Mouse (Mus musculus): ENCODE measurements at regions not wholly inside any gene's neighbourhood (a gene's known extent, or its start where the extent isn't known, plus 50 kb on each side); places are given as distances from the start of the nearest gene placed in this dataset.

DNA sequence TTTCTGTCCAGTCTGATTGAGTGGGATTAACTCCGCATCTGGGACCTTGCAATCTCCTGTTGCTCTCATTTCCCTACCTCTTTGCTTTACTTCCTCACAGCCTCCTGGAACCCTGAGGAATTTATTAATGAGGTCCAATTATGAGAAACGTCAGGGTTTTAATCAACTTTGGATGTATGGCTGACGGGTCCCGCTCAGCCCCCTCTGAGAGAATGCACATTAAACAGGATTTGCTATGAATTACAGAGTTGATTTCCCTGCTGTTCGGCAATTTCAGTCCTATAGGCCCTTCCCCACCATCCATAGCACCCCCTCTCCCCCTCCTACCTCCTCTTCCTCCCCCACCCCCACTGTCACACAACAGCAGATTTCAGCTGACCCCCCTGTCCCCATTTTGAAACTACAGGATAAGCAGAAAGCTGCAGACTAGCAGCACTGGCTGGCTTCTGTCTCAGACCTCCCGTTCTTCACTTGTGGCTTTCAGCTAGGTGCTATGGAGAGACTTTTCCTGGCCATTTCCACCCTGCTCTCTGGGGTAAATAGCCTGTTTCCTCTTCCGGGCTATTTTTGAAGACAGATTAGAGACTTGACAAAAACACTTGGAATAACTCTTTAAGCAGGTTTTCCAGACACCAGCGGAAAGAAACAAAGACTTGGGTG lies 145.2 kb upstream of the Map3k1 start:
- no peak for TF ChIP-seq POLR2A (IDR thresholded peaks at IDR 0.05; ENCODE audit: insufficient read depth, low read depth, low read length)
- no peak for TF ChIP-seq CTCF (IDR thresholded peaks at IDR 0.05; ENCODE audit: insufficient read depth, low read depth, low read length)

Measured in olfactory bulb, adult 2 months (tissue).